Mouse (Mus musculus) kidney, postnatal 0 days (tissue): ENCODE data around the gene Btbd11. TPM values are rescaled to one million over a fixed set of nuclear protein-coding genes. Genes with fewer than 3 reads are reported as not detected.
A peak's percentile ranks its signal among the peaks of the same experiment; 100 is the strongest.

Experiments used
- ATAC-seq: fragments of 200-750 bp; cut with Nextera tagmentation; replicated peaks from 2 replicates; pipeline ENCODE4 v1.8.0; 2017; ENCODE audit warnings: low read depth, moderate number of reproducible peaks, moderate TSS enrichment, moderate library complexity; ENCODE audit not compliant: low FRiP score
- DNase-seq: peaks from one replicate; pipeline ENCODE4 v3.0.0-alpha.2; 2016; ENCODE audit warnings: low spot score
- H3K27ac ChIP-seq: fragments of 300-500 bp; sonication (generic); 2 replicates; pipeline ENCODE4 v1.5.1; 2014; ENCODE audit warnings: mild to moderate bottlenecking
- H3K27me3 ChIP-seq: fragments of 300-500 bp; sonication (generic); 2 replicates; pipeline ENCODE4 v1.6.1; 2014; ENCODE audit warnings: low read length, mixed read lengths; ENCODE audit not compliant: insufficient read depth
- H3K36me3 ChIP-seq: fragments of 300-500 bp; sonication (generic); 2 replicates; pipeline ENCODE4 v1.6.1; 2014; ENCODE audit warnings: low read length, mixed read lengths; ENCODE audit not compliant: insufficient read depth
- H3K4me1 ChIP-seq: fragments of 300-500 bp; sonication (generic); replicated peaks from 2 replicates; pipeline ENCODE4 v1.6.1; 2014; ENCODE audit warnings: antibody characterized with exemption, low read length, mixed read lengths; ENCODE audit not compliant: insufficient read depth
- H3K4me2 ChIP-seq: fragments of 300-500 bp; sonication (generic); 2 replicates; pipeline ENCODE4 v1.6.1; 2014; ENCODE audit warnings: mild to moderate bottlenecking, low read length, moderate library complexity, mixed read lengths
- H3K4me3 ChIP-seq: fragments of 300-500 bp; sonication (generic); replicated peaks from 2 replicates; pipeline ENCODE4 v1.5.1; 2014; ENCODE audit warnings: low read depth, low read length
- H3K9ac ChIP-seq: fragments of 300-500 bp; sonication (generic); 2 replicates; pipeline ENCODE4 v1.6.1; 2014; ENCODE audit warnings: low read depth, low read length
- H3K9me3 ChIP-seq: fragments of 300-500 bp; sonication (generic); replicated peaks from 2 replicates; pipeline ENCODE4 v1.6.1; 2016; ENCODE audit warnings: low read length, inconsistent platforms, mixed read lengths
- CTCF ChIP-seq: IDR thresholded peaks from 2 replicates; pipeline ENCODE4 v1.5.1; 2016; ENCODE audit warnings: antibody characterized with exemption, low read depth, mild to moderate bottlenecking, moderate library complexity
- WGBS: fragments of 180-500 bp; shearing (Covaris S2); extraction: QIAGEN DNeasy Blood & Tissue Kit; methylation state at CpG from one replicate; pipeline ENCODE4 v1.1.7; 2014; 5-methylcytosine and 5-hydroxymethylcytosine counted together
- polyA plus RNA-seq: library from polyadenylated mRNA; unstranded; fragments of >200 nt; fragmentation: Nextera tagmentation; extraction: Ambion mirVana; gene quantifications from 2 replicates; pipeline ENCODE4 v1.2.1, GENCODE M21; 2015

The Btbd11 gene
- polyA plus RNA-seq, 1 experiment from 2014 or later: 6.7 TPM

- no peak for TF ChIP-seq CTCF
- WGBS: 66% methylated on average over 6 of the region's 6 CpGs
- Histone ChIP-seq H3K9me3 (no peaks in the 10 kb centered on the region), H3K27ac (no peak overlapping the region), H3K4me1 (0 out of 2 replicates have a peak, but pooled peaks cover 4% of the 10 kb centered on the region), H3K4me3 (no peak overlapping the region), H3K27me3 (0 out of 2 replicates have a peak, but pooled peaks cover 5% of the 10 kb centered on the region), H3K9ac (no peak overlapping the region), H3K36me3 (no peaks in the 10 kb centered on the region), H3K4me2 (no peak overlapping the region)
- ATAC-seq (no peak), DNase-seq (no peak)
Measured at GRCm38 (mm10) chr10:85393016-85393415, 6.4 kb downstream of the Btbd11 start.

- Histone ChIP-seq H3K27me3 (no peaks in the 10 kb centered on the region), H3K27ac (no peak overlapping the region), H3K4me1 (no peaks in the 10 kb centered on the region), H3K9me3 (no peaks in the 10 kb centered on the region), H3K4me2 (no peak overlapping the region), H3K4me3 (no peak overlapping the region), H3K36me3 (no peaks in the 10 kb centered on the region), H3K9ac (no peak overlapping the region)
- no peak for ATAC-seq
- 67% methylated on average over 4 of the region's 4 CpGs for WGBS
- DNase-seq: no peak
- TF ChIP-seq CTCF: no peak
Measured at GRCm38 (mm10) chr10:85394558-85394957, 7.9 kb downstream of the Btbd11 start.

- Histone ChIP-seq H3K4me1 (no peaks in the 10 kb centered on the region), H3K27me3 (no peaks in the 10 kb centered on the region), H3K9me3 (no peaks in the 10 kb centered on the region), H3K27ac (no peak overlapping the region), H3K4me2 (no peak overlapping the region), H3K4me3 (no peak overlapping the region), H3K9ac (no peak overlapping the region), H3K36me3 (no peaks in the 10 kb centered on the region)
- DNase-seq: no peak
- TF ChIP-seq CTCF: no peak
- ATAC-seq: no peak
- 82% methylated on average over 3 of the region's 3 CpGs for WGBS
Measured at GRCm38 (mm10) chr10:85411120-85411519, 24.5 kb downstream of the Btbd11 start.

DNA sequence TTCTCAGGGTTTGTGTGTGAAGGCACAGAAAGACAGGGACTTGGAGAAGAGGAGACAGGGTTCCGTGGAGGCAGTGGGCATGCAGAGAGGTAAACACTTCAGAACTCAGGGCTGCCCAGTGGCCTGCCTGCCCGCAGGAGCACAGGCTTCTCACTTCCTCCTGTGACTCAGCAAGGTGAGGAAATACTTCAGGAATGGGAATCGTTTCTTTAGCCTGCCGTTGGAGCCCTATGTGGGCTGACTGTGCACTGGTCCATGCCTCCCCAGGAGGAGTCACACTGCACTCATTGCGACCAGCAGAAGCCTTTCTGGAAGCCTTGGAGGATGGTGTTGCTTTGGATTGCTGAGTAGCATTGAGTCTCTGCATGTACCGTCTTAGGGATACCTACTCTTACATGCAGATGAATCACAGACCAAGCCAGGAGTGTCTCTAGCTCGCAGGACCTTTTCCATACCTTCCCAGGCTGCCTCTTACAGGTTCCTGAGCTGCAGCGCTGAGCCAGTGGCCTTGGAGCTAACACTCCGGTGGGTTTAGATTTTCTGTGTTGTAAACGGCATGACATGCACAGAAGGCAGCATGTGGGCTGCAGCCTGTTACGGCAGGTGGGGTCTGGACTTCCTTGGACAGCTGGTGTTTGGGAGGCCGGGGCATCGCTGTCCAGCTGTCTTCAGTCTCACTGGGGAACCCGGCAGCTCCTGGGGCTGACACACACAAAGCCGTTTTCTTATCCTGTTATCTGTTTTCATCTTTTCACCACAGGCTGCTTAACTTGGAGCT, 34.4 kb downstream of the Btbd11 start:
- no peaks in the 10 kb centered on the region for H3K4me1 ChIP-seq
- WGBS: 41% methylated on average over 15 of the region's 15 CpGs
- no peak overlapping the region for H3K4me3 ChIP-seq
- H3K27ac ChIP-seq: no peak overlapping the region
- H3K36me3 ChIP-seq: no peaks in the 10 kb centered on the region
- TF ChIP-seq CTCF: no peak
- no peaks in the 10 kb centered on the region for H3K27me3 ChIP-seq
- ATAC-seq (no peak), DNase-seq (peak; percentile 24)
- no peak overlapping the region for H3K9ac ChIP-seq
- no peak overlapping the region for H3K4me2 ChIP-seq
- no peaks in the 10 kb centered on the region for H3K9me3 ChIP-seq

DNA sequence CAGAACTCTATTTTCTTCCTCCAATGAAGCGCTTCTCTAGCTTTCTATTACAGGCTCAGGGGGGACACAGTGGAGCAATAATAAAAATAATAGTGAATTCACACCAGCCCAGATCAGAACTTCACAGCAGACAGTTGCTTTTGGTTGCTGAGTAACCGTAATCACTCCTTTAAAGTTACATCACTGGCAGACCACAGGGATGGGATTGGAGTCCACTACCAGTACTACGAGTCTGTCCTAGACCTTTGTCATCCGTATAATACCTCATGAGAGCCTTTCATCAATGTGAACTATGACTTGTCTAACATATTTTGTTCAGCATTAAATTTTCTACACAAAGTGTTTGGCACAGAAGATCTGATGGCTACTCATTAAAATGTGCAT, 35.0 kb downstream of the Btbd11 start:
- H3K27me3 ChIP-seq: no peaks in the 10 kb centered on the region
- H3K36me3 ChIP-seq: no peaks in the 10 kb centered on the region
- DNase-seq: no peak
- no peak overlapping the region for H3K4me2 ChIP-seq
- H3K9me3 ChIP-seq: no peaks in the 10 kb centered on the region
- H3K9ac ChIP-seq: no peak overlapping the region
- H3K4me3 ChIP-seq: no peak overlapping the region
- H3K4me1 ChIP-seq: no peaks in the 10 kb centered on the region
- H3K27ac ChIP-seq: no peak overlapping the region
- ATAC-seq: no peak
- whole genome bisulfite sequencing: 74% methylated on average over 4 of the region's 4 CpGs
- TF ChIP-seq CTCF: no peak

- no peak for TF ChIP-seq CTCF
- Histone ChIP-seq H3K36me3 (no peaks in the 10 kb centered on the region), H3K9ac (no peak overlapping the region), H3K27me3 (no peaks in the 10 kb centered on the region), H3K4me3 (no peak overlapping the region), H3K27ac (no peak overlapping the region), H3K4me2 (no peak overlapping the region), H3K9me3 (no peaks in the 10 kb centered on the region), H3K4me1 (no peaks in the 10 kb centered on the region)
- no peak for DNase-seq
- 81% methylated on average over 2 of the region's 2 CpGs for WGBS
- ATAC-seq: no peak
Measured at GRCm38 (mm10) chr10:85425756-85426155, 39.1 kb downstream of the Btbd11 start.
